In the genomic region with DNA sequence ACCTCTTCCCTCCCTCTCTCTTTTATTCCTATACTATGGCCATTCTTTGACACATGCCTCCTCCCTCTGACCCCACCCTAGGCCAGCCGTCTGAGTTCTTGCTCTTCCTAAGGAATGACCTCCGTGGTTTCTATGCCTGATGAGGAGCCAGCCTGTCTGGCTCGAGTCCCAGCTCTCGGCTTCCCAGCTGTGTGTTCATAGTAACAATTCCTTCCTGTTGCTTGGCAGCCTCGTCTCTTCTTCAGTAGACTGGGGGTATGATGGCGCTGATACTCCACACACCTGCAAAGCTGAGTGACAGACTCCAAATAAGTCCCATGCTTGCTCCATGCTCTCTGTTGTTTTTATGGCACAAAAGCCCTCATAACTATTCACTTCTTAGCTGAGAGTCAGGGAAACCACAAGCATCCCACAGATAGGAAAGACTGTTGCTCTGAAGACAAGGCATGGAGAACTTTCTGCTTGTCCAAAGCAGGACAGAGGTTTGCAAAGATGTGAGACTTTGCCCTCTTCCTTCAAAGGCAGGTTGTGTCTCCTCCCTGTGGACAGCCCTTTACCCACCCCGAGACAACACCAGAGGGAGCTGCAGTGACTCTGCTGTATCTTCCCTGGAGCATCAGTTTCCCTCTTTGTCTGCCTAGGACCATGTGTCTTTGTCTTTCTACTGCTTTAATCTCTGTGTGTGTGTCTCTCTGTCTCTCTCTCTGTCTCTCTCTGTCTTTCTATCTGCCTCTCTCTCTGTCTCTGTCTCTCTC, we compare ENCODE assay signal across 9 mouse cellular contexts. TPM values are rescaled to one million over a fixed set of nuclear protein-coding genes. Genes with fewer than 3 reads are reported as not detected.
DNase-seq lines count a peak whose midpoint lies in the region; ATAC-seq lines count a peak whose summit lies in the region.
"Had no signal": no experiment of that assay in that cellular context is flagged by ENCODE, and none has a peak within 500 bp of the region (broad histone marks: within the 10 kb centered on the region; RNA-seq: fewer than 3 reads in every experiment).

No protein-coding gene starts in this region.

- no peaks in the 10 kb centered on the region for H3K4me1 ChIP-seq in neural tube, embryonic 13.5 days (replicated peaks)
- H3K4me1 ChIP-seq in megakaryocyte, embryonic 14.5 days = peaks cover 58% of the 10 kb centered on the region

- H3K9me3 ChIP-seq in neural tube, embryonic 13.5 days = no peaks in the 10 kb centered on the region
- no peaks in the 10 kb centered on the region for H3K9me3 ChIP-seq in megakaryocyte, embryonic 14.5 days
- H3K9me3 ChIP-seq: limb, embryonic 15.5 days had no signal

- 42% methylated on average over 7 of the region's 7 CpGs for WGBS in neural tube, embryonic 13.5 days

- no peak overlapping the region for H3K27ac ChIP-seq in neural tube, embryonic 13.5 days (replicated peaks)
- H3K27ac ChIP-seq: limb, embryonic 15.5 days had no signal

- DNase-seq in adrenal gland, adult (ENCODE audit: inconsistent age in 2 of 2, low spot score in 1 of 2) = peak; percentile 41 to 66
- no peak for DNase-seq in adrenal gland, adult 18-20 months (ENCODE audit: low spot score in 2 of 2)
- no peak for DNase-seq in neural tube, embryonic 10.5 days (ENCODE audit: extremely low spot score, low spot score)
- DNase-seq in frontal cortex, postnatal 14 days (ENCODE audit: low spot score in 2 of 2) = peak; percentile 32 to 53
- peak; percentile 57 for DNase-seq in kidney, postnatal 10 days
- DNase-seq in urinary bladder, adult 2 months (ENCODE audit: low spot score) = no peak

- H3K4me2 ChIP-seq in neural tube, embryonic 13.5 days = no peak overlapping the region
- H3K4me2 ChIP-seq: limb, embryonic 15.5 days had no signal

- peak; percentile 43 for ATAC-seq in neural tube, embryonic 13.5 days (ENCODE audit: low read depth)

- no peaks in the 10 kb centered on the region for H3K36me3 ChIP-seq in neural tube, embryonic 13.5 days
- no peaks in the 10 kb centered on the region for H3K36me3 ChIP-seq in megakaryocyte, embryonic 14.5 days (replicated peaks; ENCODE audit: low read length)
- H3K36me3 ChIP-seq: limb, embryonic 15.5 days had no signal

- H3K4me3 ChIP-seq in neural tube, embryonic 13.5 days = no peak overlapping the region
- peak overlapping the region; percentile 21 for H3K4me3 ChIP-seq in megakaryocyte, embryonic 14.5 days (replicated peaks)
- H3K4me3 ChIP-seq: limb, embryonic 15.5 days had no signal

- H3K9ac ChIP-seq in neural tube, embryonic 13.5 days = no peak overlapping the region
- H3K9ac ChIP-seq: limb, embryonic 15.5 days had no signal

- H3K27me3 ChIP-seq in neural tube, embryonic 13.5 days = no peaks in the 10 kb centered on the region
- peaks cover 17% of the 10 kb centered on the region for H3K27me3 ChIP-seq in megakaryocyte, embryonic 14.5 days (replicated peaks)
- H3K27me3 ChIP-seq: limb, embryonic 15.5 days had no signal

RNA-seq across cellular contexts. Expression of a gene that starts 6.5 kb away (rescaled TPM):
- total RNA-seq in adrenal gland, adult 18-20 months (2021) = 10 to 100 TPM; 20.5 to 24.8 TPM
- 1.8 and 2.0 TPM in 2 replicates for polyA plus RNA-seq in neural tube, embryonic 13.5 days (2015; fragmentation: Nextera tagmentation; extraction: Ambion mirVana)
- polyA plus RNA-seq in megakaryocyte, embryonic 14.5 days (2012; ENCODE audit: insufficient read depth, low replicate concordance) = 1.0 TPM in 1 of 2 replicates, not detected in the other
- polyA plus RNA-seq in urinary bladder, adult 2 months (2012; rRNA removed) = 20.0 and 23.8 TPM in 2 replicates

RNA-seq across cellular contexts. Expression of a gene that starts 45.6 kb away (rescaled TPM):
- total RNA-seq in adrenal gland, adult 18-20 months (2021) = 1 to 10 TPM; 2.9 to 6.5 TPM
- polyA plus RNA-seq in neural tube, embryonic 13.5 days (2015; fragmentation: Nextera tagmentation; extraction: Ambion mirVana) = 5.5 and 6.2 TPM in 2 replicates
- polyA plus RNA-seq in megakaryocyte, embryonic 14.5 days (2012; ENCODE audit: insufficient read depth, low replicate concordance) = 1.3 and 4.9 TPM in 2 replicates
- 5.2 and 7.2 TPM in 2 replicates for polyA plus RNA-seq in urinary bladder, adult 2 months (2012; rRNA removed)

Comparison
In these comparisons a context has a peak if more than half of its experiments do, and no peak if none do; other contexts are left out.
1. DNase-seq: peak in adrenal gland, adult (2 of 2), frontal cortex, postnatal 14 days (2 of 2) and kidney, postnatal 10 days (single experiment); none in adrenal gland, adult 18-20 months (0 of 2), neural tube, embryonic 10.5 days (single experiment) and urinary bladder, adult 2 months (single experiment).